Mouse (Mus musculus) erythroblast, embryonic 14.5 days (primary cell): ENCODE results near the gene Lrp2. TPM values are rescaled to one million over a fixed set of nuclear protein-coding genes. Genes with fewer than 3 reads are reported as not detected.

Experiments
- H3K27me3 ChIP-seq: 2 replicates; pipeline ENCODE4 v1.6.1; 2012; ENCODE audit warnings: inconsistent platforms; ENCODE audit not compliant: control insufficient read depth
- H3K36me3 ChIP-seq: 2 replicates; pipeline ENCODE4 v1.6.1; 2012; ENCODE audit warnings: mild to moderate bottlenecking, inconsistent platforms; ENCODE audit not compliant: control insufficient read depth
- H3K4me1 ChIP-seq: 2 replicates; pipeline ENCODE4 v1.6.1; 2012; ENCODE audit warnings: inconsistent platforms; ENCODE audit not compliant: control insufficient read depth
- H3K4me3 ChIP-seq: replicated peaks from 2 replicates; pipeline ENCODE3; 2012; ENCODE audit warnings: moderate library complexity, mild to moderate bottlenecking, inconsistent platforms
- H3K9me3 ChIP-seq: 2 replicates; pipeline ENCODE4 v1.6.1; 2012; ENCODE audit warnings: low read length, inconsistent platforms, mixed read lengths; ENCODE audit not compliant: control insufficient read depth
- GATA1 ChIP-seq: IDR thresholded peaks from 2 replicates; pipeline ENCODE4 v1.6.1; 2012; ENCODE audit warnings: low read length, inconsistent platforms, mixed read lengths
- TAL1 ChIP-seq: IDR thresholded peaks from 3 replicates; pipeline ENCODE4 v1.6.1; 2012; ENCODE audit warnings: low read length, inconsistent platforms, mixed read lengths
- polyA plus RNA-seq: library from polyadenylated mRNA; stranded (reverse); fragments of >175 nt; gene quantifications from 2 replicates; pipeline ENCODE4 v1.2.3, GENCODE M21; 2012

Gene Lrp2
- polyA plus RNA-seq, 1 experiment, result not detected

DNA sequence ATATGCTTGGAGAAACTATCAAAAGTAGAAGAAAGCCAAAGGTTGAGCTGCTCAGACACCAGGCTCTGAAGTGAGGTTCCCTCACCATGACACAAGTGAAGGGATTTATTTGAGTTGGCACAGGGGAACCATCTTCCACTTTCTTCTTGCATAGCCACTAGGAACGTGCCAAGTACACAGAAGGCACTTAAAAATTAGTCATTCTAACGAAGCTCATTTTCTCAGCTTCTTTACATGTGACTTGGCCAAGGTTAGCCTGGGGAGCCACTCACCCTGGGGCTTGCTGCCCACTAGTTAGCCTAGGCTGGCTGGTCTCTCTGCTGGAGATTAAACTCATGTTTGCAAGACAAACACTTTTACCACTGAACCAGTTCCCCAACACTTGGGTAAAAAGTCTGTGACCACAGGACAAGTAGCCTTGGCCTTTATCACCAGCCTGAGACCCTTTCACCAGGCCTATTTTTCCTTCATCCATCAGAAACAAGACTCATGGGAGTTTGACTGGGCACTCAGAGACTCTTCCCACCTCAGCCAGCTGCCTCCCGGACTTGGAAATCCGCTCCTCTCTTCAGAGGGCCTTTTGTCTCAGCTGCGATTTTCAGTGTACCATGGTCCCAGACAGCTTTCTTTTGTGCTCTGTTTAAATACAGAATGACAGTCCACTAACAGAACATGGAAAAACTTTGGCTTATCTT is 12.7 kb downstream of the Lrp2 start:
- no peaks in the 10 kb centered on the region for H3K9me3 ChIP-seq
- no peak overlapping the region for H3K4me3 ChIP-seq
- no peaks in the 10 kb centered on the region for H3K4me1 ChIP-seq
- no peaks in the 10 kb centered on the region for H3K36me3 ChIP-seq
- TF ChIP-seq GATA1 (no peak), TAL1 (no peak)
- no peaks in the 10 kb centered on the region for H3K27me3 ChIP-seq

DNA sequence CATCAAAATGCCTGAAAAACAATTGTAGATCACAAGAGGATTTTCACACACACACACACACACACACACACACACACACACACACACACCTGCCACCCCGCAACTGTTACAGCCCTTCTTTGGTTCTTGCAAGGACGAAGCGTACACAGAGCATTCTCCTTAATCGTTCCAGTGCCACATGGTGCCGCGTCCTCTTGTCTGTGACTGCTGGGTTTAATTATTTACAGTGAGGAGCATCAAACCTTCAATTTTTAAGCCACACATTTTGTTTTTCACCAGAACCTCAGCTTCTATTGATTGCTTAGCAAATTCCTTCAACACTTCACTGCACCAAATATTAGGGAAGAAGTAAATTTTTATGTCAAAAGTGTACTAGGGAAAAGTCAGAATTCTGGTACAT is 15.3 kb downstream of the Lrp2 start:
- no peak for TF ChIP-seq GATA1
- no peak for TF ChIP-seq TAL1
- no peaks in the 10 kb centered on the region for H3K36me3 ChIP-seq
- H3K4me3 ChIP-seq, result no peak overlapping the region

DNA sequence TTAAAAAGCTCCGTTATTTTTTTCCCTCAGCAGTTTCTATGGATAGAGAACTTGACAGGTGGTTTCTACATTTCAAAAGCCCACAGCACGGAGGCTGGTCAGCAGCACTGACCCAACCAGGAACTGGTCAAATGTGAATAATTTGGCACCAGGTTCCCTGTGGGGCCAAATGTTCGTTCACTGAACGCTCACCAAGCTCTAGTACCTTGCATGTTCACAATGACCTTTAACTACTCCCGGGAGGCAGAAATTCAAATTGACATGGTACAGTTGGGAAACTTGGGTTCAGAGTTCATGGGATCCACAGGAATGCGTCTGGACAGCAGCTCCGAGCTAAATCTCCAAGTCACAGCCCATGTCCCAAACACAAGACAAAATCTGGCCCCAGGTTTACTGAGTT is 19.6 kb downstream of the Lrp2 start:
- H3K36me3 ChIP-seq, result no peaks in the 10 kb centered on the region
- no peak for TF ChIP-seq GATA1
- no peak for TF ChIP-seq TAL1
- H3K27me3 ChIP-seq, result no peaks in the 10 kb centered on the region
- H3K4me1 ChIP-seq, result peaks cover 5% of the 10 kb centered on the region
- no peaks in the 10 kb centered on the region for H3K9me3 ChIP-seq
- H3K4me3 ChIP-seq, result no peak overlapping the region

More for the DNA sequence above, 15.3 kb downstream of the Lrp2 start:
- Histone ChIP-seq H3K27me3 (no peaks in the 10 kb centered on the region), H3K9me3 (no peaks in the 10 kb centered on the region), H3K4me1 (no peaks in the 10 kb centered on the region)

DNA sequence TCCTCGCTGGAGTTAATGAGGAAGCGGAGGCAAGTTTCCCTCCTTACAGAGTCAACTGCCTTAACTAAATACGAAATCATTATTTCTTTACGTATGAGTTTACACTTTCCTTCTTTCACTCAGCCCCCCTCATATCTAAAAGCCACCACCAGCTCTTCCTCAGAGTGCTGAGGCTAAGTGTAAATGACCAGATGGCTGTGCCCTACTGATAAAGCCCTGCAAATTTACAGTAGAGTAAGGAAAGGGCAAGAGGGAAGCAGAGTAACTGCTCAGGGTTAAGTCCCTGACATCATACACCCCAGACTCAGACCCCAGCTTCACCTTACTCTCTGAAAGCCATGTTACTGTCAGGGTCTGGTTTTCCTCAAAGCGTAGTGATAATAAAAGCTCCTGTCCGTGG is 22.4 kb downstream of the Lrp2 start:
- Histone ChIP-seq H3K9me3 (no peaks in the 10 kb centered on the region), H3K4me3 (no peak overlapping the region), H3K27me3 (peaks cover 3% of the 10 kb centered on the region; the same call in 1 of the 2 replicates), H3K36me3 (no peaks in the 10 kb centered on the region), H3K4me1 (peaks cover 5% of the 10 kb centered on the region)
- TF ChIP-seq TAL1 (no peak), GATA1 (no peak)

DNA sequence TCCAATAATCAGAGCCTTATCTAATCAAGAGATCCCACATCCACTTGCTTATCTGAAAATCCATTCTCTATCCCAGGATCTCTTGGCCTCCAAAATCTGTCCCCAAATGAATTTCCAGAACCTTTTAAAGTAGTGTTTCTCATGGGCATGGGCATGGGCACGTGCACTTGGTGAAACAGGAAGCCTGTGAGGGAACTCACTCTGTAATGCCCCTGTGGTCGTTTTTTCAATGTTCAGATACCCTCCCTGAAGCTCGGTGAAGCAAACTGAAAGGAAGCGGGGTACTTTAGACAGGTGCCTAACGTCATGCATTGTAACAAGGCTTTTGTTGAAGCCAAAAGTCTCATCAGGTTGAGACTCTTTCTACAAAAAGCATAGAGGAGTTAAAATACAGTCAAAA is 23.1 kb downstream of the Lrp2 start:
- Histone ChIP-seq H3K9me3 (no peaks in the 10 kb centered on the region), H3K4me1 (peaks cover 5% of the 10 kb centered on the region), H3K36me3 (no peaks in the 10 kb centered on the region), H3K27me3 (peaks cover 3% of the 10 kb centered on the region; the same call in 1 of the 2 replicates), H3K4me3 (no peak overlapping the region)
- TF ChIP-seq GATA1 (no peak), TAL1 (no peak)

DNA sequence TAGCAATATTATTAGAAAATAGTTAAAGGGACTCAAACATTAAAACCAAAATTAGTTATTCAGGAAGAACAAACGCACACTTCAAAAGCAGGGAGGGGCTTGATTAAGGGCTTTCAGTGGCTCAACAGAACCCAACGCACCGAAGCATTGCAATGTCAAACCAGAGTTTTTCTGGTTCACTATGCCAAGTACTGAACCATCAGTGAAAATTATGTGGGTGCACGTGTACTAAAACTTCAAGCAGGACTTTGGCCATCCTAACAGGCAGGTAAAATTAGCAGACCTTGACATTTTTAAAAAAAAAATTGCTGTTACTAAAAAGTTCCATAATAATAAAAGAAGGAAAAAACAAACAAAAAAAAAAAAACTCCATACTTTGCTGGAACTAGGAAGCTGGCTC is 25.6 kb downstream of the Lrp2 start:
- Histone ChIP-seq H3K4me1 (peaks cover 5% of the 10 kb centered on the region), H3K4me3 (no peak overlapping the region)
- no peak for TF ChIP-seq GATA1
- TF ChIP-seq TAL1, result no peak

DNA sequence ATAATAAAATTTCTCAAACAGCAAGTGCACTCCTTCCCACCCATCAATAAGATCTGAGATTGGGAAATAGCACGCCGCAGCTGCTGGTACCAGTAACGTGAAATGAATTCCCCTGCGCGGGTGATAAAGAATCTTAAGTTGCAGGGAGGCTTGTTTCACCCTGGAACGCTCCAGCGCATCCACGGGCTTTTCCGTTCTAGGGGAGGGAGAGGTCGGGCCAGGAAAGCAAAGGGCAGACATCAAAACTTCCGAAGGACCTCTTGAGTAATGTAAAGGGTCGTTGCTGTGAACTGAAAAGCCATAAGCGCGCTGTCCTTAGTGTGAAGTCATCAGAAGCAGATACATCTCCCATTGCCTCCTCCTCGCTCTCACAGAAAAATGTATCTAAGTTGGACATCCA is 26.5 kb downstream of the Lrp2 start:
- Histone ChIP-seq H3K9me3 (no peaks in the 10 kb centered on the region), H3K36me3 (no peaks in the 10 kb centered on the region), H3K4me1 (peaks cover 5% of the 10 kb centered on the region), H3K4me3 (no peak overlapping the region), H3K27me3 (peaks cover 3% of the 10 kb centered on the region; the same call in 1 of the 2 replicates)
- TF ChIP-seq GATA1, result no peak
- TF ChIP-seq TAL1, result no peak

More for the DNA sequence above, 25.6 kb downstream of the Lrp2 start:
- H3K9me3 ChIP-seq, result no peaks in the 10 kb centered on the region
- H3K36me3 ChIP-seq, result no peaks in the 10 kb centered on the region
- peaks cover 3% of the 10 kb centered on the region; the same call in 1 of the 2 replicates for H3K27me3 ChIP-seq

DNA sequence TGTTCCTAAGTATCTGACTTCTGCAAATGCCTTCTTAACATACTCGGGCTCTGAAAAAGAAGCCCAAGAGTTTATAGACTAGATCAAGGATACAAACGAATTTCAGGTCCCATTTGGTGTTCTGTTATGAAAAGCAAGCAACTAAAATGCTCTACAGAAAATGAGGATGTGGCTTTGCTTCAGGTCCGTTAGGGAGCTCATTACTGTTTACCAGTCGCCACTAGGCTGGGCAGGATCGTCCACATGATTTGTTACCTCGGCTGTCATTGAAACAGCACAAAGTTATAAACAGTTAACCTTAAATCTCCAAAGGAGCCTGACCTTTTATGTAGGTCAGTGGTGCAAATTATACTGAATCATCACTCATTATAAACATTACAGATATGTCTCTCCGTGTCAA is 29.2 kb downstream of the Lrp2 start:
- H3K36me3 ChIP-seq, result no peaks in the 10 kb centered on the region
- H3K9me3 ChIP-seq, result no peaks in the 10 kb centered on the region
- peaks cover 3% of the 10 kb centered on the region; the same call in 1 of the 2 replicates for H3K27me3 ChIP-seq
- no peak for TF ChIP-seq GATA1
- H3K4me3 ChIP-seq, result no peak overlapping the region
- H3K4me1 ChIP-seq, result no peaks in the 10 kb centered on the region

DNA sequence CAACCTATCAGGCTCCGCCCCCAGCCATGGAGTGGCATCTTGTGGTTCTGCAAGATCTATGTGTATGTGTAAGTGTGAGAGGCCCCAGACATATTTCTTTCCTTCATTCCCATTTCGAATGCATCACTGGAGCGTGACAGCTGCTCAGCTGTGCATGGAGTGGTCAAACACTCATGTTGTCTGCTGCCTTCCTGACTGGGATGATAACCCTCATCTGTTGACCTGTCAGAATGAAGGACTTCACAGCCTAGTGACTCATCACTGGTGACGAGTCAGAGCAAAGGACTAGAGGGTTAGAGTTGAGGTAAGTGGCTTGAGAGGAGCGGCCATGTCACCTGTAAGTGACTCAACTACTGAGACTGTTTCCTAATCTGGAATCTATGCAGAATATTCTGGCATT is 34.2 kb downstream of the Lrp2 start:
- Histone ChIP-seq H3K9me3 (no peaks in the 10 kb centered on the region), H3K4me1 (no peaks in the 10 kb centered on the region), H3K4me3 (no peak overlapping the region), H3K36me3 (no peaks in the 10 kb centered on the region), H3K27me3 (no peaks in the 10 kb centered on the region)
- no peak for TF ChIP-seq GATA1
- TF ChIP-seq TAL1, result no peak

DNA sequence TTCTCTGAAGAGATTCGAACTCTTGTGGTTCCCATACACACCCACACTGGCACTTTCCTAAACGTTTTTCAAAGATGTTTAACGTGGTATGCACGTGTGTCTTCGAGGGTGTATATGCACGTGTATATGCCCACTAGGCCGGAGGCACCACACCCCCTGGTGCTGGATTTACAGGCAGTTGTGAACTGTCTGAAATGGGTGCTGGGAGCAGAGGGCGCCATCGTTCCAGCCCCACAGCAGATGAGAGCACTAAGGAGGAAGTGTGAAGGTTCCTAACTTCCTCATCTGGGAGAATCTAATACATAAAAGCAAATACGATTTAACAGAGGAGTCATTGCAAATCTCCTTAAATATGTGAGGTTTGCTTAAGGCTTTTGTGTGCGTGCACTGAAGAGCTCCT is 39.0 kb downstream of the Lrp2 start:
- H3K9me3 ChIP-seq, result no peaks in the 10 kb centered on the region
- no peaks in the 10 kb centered on the region for H3K36me3 ChIP-seq
- no peaks in the 10 kb centered on the region for H3K4me1 ChIP-seq
- no peak overlapping the region for H3K4me3 ChIP-seq
- no peaks in the 10 kb centered on the region for H3K27me3 ChIP-seq
- TF ChIP-seq GATA1 (no peak), TAL1 (no peak)
